Mouse (Mus musculus) granulocyte monocyte progenitor cell, adult 5-6 weeks (primary cell): Measurements from ENCODE around the gene Bdkrb1. TPM values are rescaled to one million over a fixed set of nuclear protein-coding genes. Genes with fewer than 3 reads are reported as not detected.

Experiments
- ATAC-seq: replicated peaks from 2 replicates; pipeline ENCODE4 v1.8.0; 2016; ENCODE audit warnings: mild to moderate bottlenecking, moderate TSS enrichment, inconsistent platforms; ENCODE audit not compliant: poor library complexity, severe bottlenecking
- total RNA-seq, 2 experiments: library from RNA; stranded (forward) in 1 of 2; stranded (reverse) in 1 of 2; fragments of 200-712, 200-1000 nt in 1 of 2; fragments of >200 nt in 1 of 2; fragmentation: Nextera tagmentation in 1 of 2; gene quantifications; 2 replicates each; pipeline ENCODE4 v1.2.3; 2014 to 2017

Gene Bdkrb1
- total RNA-seq, 2 experiments from 2014 or later = not detected

DNA sequence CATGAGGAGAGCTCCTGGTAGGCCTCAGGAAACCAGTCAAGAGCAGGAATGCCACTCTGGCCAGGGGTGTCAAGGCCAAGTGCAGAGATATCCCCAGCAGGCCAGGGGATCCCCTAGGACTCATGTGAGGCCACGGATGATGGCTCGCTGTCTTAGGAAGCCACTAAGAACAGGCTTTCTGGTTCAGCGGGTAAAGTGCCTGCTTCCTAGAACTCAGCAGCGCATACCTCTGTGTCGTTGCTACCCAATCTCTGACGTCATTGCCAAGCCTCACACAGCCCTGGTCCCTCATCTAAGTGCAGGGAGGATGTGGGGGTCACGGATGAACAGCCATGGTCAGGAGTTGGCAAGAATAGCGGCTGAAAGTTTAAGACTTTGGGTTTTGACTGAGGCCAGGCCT is 5.8 kb upstream of the Bdkrb1 start:
- ATAC-seq = no peak

DNA sequence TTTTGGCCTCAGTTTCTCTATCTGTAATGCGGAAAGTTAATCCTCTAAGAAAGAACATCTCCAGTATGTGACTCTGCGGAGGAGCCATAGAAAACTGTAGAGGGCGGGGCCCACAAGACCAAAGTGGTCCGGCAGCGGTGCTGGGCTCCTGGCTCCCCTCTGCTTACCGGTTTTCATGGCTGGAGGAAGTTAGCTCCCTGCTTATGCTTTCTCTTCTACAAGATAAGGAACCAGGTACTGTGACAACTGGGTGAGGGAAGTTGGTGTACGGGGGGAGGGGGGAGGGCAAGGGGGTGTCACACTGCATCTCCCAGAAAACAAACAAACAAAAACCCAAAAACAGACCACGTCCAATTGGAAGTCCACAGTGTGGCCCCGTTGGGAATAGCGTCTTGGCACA is 4.4 kb upstream of the Bdkrb1 start:
- ATAC-seq = peak; percentile 55

DNA sequence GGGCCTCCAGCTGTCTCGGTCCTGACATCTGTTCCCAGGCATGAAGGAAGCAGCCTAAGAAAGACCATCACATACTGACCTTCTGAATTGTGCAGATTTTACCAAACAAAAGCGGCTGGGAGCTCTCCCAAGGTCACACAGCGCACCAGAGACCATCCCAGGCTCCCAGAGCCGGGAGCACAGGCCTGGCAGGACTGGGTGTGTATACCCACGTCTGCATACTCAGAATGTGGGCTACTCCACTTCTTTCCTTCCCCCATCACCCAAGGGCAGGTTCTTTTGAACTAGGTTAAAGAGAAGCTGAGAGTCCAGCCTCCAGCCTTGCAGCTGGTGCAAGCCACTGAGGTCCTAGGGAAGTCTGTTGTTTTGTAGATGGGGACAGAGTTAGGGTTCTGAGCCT is 3.8 kb upstream of the Bdkrb1 start:
- ATAC-seq = no peak

DNA sequence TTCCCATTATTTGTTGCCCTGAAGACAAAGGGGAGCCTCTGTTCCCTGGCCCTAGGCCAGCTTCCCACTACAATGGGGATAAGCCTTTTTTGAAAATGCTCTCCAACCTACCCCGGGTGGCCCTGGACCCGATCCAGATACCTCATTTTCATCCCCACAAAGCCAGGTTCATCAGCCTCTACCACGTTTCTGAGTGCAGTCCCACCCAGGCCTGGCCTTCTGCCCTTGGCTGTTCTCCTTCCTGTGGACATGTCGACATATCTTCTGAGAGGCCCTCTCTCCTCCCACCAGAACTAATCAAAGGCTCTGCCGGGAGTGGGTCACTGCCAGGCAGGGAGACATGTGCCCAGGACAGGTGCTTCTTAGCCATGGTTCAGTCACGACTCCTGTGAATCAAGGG is 1.3 kb upstream of the Bdkrb1 start:
- no peak for ATAC-seq

DNA sequence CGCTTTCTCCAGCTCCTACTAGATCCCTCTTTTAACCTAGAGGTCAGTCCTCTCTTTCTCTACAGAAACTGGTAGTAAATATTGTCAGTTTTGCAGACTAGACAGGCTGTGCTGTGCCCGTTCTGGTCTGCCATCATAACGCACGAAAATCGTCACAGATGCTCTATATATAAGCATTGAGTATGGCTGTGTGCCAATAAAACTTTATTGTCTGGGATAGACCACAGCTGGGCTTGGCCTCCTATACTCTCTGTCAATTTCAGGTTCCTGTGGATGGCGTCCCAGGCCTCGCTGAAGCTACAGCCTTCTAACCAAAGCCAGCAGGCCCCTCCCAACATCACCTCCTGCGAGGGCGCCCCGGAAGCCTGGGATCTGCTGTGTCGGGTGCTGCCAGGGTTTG is 1.0 kb downstream of the Bdkrb1 start:
- ATAC-seq = no peak

DNA sequence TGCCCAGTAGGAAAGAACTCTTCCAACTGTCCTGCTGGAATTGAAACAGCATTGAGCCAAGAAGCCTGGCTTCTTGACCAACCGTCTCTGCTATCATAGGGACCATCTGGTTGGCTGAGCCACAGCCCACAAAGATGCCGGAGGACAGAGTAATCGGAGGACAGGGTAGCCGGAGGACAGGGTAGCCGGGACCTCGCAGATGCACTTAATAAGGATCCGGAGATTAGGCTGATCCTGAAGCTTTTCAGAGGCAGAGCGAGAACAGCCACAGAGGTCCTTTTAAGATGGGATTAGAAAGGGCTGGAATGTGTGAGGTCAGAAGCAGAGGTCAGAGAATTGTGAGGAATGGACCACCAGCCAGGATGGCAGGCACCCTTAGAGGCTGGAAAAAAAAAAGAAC is 2.3 kb downstream of the Bdkrb1 start:
- no peak for ATAC-seq

DNA sequence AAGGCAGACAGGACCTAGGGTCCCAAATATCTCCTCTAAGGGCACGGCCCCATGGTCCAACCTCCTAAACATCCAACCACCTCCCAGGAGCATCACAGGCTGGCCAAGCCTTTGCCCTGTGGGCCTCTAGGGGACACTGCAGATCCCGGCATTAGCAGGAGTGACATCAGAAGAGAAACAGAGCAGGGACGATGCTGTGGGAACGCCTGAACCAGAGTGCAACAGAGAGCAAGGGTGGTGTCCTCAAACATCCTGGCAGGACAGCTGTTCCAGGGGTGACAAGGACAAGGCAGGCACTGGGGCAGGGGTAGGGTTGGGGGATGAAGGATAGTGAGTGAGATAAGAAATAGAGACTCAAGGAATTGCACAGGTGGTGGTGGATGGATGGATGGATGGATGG is 4.0 kb downstream of the Bdkrb1 start:
- no peak for ATAC-seq

DNA sequence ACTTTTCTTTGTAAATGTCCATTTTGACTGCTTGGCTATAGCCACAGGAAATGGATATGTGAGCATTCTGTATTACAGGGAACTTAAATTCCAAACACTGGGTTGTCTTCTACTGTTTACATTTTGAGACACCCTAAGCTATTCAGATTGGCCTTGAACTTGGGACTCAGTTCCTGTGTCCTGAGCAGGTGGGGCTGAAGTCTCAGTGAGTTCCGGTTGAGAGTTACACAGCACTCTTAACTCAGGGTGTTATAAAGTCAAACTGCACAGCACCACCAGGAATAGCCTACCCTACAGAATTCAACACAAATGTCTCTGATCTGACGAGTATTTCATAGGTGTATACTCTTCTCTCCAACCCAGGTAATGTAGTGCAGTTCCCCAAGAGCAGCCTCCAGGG is 8.2 kb downstream of the Bdkrb1 start:
- no peak for ATAC-seq

DNA sequence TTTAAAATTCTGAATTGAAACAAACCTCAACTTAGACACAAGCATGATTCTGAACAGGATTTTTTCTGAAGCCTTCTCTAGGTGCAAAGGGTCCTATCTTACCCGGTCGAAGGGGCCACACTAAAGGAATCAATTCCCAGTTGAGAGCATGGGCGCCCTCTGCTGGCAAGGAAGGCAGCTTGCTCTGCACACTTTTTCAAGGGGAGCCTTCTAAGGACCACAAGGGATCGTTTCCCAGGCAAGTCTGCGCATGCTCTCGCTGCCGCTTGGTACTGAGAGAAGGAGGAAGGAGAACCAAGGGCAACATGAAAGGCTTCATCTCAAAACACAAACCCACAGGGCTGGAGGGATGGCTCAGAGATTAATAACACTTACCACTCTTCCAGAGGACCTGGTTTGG is 8.9 kb downstream of the Bdkrb1 start:
- peak; percentile 71 for ATAC-seq

DNA sequence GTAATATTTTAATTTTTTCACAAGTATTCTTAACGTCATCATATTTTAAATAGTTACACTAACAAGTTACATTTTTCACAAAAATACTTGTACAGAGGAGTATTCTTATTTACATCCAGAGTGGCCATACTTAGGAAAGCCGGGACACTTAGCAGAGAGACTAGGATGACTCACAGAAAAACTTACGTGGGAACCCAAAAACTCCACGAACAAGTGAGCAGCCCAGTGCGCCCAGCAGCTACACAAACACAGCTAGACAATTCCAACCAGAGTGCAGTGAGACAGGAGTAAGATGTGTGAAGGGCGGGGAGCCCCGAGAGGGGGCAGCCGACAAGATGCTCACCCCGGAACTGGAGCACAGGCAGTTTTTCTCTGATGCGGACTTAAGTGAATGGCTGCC is 10.7 kb downstream of the Bdkrb1 start:
- ATAC-seq = no peak

DNA sequence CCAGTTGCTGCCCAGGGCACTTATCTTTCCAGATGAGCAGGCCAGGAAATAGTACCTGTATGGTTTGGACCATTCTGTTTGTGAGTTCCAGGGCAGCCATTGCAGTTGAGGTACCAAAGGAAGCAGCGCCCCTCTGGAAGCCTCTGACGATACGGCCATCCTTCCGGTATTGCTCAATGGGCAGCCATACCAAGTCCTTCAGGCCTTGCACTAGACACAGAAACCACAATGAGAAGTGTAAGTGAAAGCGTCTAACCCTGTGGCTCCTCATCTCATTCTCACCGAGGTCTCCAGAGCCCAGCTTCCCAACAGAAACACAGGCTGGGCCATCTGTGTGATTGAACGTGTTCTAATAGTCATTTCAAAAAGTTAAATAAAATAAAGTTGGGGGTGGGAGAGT is 19.2 kb downstream of the Bdkrb1 start:
- ATAC-seq = peak; percentile 98

DNA sequence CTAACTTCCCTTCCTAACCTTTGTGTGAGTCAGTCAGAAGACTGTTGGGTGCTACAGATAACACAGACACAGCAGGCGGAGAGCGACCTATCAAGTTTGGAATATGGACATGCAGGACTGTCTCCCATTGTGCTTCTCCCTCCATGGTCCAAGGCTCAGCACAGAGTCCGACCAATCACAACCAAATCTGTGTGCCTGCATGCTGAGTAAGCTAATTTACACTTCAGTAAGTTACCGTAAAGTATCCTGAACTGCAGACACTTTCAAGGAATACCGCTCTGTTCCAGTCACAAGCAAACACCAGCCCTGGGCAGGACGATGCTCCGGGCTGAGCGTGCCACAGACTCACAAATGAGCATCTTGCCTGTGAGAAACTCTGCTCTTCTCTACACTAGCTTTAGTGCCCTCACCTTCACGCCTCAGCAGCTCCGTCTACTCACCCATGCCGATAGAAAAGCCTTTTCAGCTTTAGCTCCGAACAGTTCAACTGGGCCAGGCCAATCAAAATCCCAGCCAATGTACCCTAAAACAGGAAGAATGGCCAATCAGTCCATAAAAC is 20.2 kb downstream of the Bdkrb1 start:
- ATAC-seq = no peak

DNA sequence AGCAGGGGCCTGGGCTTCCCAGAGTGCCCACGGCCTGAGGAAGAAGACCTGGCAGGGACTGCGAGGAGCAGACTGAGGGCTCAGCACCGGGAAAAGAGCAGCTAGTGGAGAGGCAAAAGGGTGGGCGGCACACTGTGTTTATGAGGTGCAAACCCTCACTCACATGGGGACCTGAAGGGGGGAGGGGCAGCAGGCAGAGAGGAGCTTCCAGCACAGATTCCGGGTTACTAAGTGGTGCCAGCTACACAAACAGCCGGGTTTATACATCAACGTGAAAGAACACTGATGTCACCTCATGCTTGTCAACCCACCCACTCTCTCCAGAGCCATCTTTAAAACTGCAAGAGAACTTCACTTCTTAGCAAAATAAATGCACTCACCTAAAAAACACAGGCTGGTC is 22.9 kb downstream of the Bdkrb1 start:
- ATAC-seq = no peak

DNA sequence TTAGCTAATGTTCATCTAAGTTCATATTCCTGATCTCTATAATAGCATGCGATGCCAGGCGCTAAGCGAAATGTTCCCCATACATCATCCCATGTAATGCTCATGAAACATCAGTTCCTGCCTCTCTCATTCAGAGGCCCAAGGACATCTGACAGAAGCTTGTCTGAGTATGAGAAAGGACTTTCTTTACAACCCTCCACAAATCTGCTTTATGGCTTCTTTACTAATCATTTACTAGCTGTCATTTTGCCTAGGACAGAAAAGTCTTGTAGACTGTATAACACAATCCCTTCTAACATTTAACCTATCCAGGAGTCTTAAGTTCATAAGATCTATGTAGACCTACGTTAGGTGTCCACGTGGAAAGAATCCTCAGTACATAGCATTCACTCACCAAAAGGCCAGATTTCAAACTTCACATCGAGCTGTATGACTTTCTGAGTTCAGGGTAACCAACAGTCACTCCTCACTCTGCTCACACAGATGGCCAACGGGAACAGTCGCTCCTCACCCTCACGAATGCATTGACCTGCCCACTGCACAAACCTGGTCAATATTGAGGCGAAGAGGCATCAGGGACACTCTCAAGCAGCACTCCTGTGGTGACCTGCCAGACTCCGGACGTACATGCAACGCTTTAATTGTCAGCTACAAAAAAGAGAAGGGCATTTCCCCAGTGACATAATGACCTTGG is 31.6 kb downstream of the Bdkrb1 start:
- ATAC-seq = no peak

DNA sequence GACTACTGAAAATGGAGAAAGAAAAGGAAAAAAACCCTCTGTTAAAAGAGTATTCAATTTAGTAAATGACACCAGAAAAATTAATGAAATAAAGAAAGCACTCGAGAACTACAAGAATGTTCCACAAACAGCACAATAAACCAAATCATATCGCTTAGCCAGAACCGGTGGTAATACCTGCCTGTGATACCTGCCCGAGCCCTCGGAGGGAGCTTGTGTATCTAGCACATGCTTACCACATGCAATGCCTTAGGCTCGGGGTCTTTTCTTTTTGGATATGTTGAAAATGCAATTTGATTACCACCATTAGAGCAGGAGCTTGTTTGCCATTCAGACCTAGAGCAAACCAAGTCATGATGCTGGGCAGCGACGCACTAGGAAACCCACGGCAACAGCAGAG is 33.7 kb downstream of the Bdkrb1 start:
- ATAC-seq = no peak

DNA sequence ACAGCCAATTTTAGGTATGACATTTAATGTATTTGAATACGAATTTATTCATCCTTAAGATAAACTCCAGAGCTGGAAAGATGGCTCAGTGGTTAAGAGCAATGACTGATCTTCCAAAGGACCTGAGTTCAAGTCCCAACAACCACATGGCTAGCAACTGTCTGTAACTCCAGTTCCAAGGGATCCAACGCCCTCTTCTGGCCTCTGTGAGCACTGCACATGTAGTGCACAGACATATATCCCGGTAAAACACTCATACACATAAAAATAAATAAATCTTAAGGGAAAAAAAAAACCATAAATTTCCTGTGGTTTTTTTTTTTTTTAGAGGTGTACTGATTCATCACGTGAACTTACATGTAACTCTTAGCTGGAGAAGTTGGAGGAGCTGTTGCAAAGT is 34.7 kb downstream of the Bdkrb1 start:
- ATAC-seq = no peak

DNA sequence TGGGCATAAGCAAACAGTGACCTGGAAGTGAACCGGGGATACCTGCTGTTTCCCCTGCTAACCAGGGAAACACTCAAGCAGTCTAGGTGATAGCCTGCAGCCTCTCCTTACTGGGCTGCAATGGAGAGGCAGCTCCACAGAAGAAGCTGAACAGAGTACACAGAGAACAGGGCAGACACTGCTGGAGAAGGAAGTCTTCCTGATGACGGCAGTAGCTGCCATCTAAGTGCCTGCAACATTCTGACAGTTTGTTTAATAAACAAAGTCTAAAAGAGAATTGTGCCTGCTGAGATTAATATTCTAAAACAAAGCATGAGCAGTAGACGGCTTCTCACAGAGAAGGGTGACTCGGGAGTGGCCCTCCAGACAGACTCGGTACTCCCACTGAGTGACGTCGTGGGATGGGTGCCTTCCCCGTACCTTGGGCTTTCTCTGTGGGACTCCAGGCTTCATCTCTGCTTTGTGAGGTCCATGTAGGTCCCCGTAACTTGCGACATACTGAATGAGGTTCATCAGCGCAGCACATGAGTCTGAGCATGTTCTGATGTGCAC is 40.0 kb downstream of the Bdkrb1 start:
- no peak for ATAC-seq

Other genes with a start within 250 kb of the Bdkrb1 start
- gene D430019H16Rik, start 149.2 kb upstream of the Bdkrb1 start, total RNA-seq (2014; fragmentation: Nextera tagmentation) = not detected in 2 replicates
- not detected in 2 replicates for gene D430019H16Rik, start 149.2 kb upstream of the Bdkrb1 start, total RNA-seq (2017)
- not detected in 2 replicates for gene Bdkrb2, start 39.9 kb upstream of the Bdkrb1 start, total RNA-seq (2014; fragmentation: Nextera tagmentation)
- not detected in 2 replicates for gene Bdkrb2, start 39.9 kb upstream of the Bdkrb1 start, total RNA-seq (2017)
- 12.5 and 16.3 TPM in 2 replicates for gene Gskip, start 81.7 kb downstream of the Bdkrb1 start, total RNA-seq (2014; fragmentation: Nextera tagmentation)
- 10.4 and 15.7 TPM in 2 replicates for gene Gskip, start 81.7 kb downstream of the Bdkrb1 start, total RNA-seq (2017)
- 38.3 and 40.6 TPM in 2 replicates for gene Atg2b, start 82.1 kb downstream of the Bdkrb1 start, total RNA-seq (2014; fragmentation: Nextera tagmentation)
- 18.9 and 21.2 TPM in 2 replicates for gene Atg2b, start 82.1 kb downstream of the Bdkrb1 start, total RNA-seq (2017)
- gene Ak7, start 102.9 kb downstream of the Bdkrb1 start, total RNA-seq (2014; fragmentation: Nextera tagmentation) = 0.21 TPM in 1 of 2 replicates, not detected in the other
- not detected in 2 replicates for gene Ak7, start 102.9 kb downstream of the Bdkrb1 start, total RNA-seq (2017)
- gene Papola, start 181.6 kb downstream of the Bdkrb1 start, total RNA-seq (2014; fragmentation: Nextera tagmentation) = 143 and 209 TPM in 2 replicates
- 111 and 138 TPM in 2 replicates for gene Papola, start 181.6 kb downstream of the Bdkrb1 start, total RNA-seq (2017)